Mouse (Mus musculus) embryonic facial prominence, embryonic 11.5 days (tissue): Measurements from ENCODE around the gene Psat1. TPM values are rescaled to one million over a fixed set of nuclear protein-coding genes. Genes with fewer than 3 reads are reported as not detected.

Source experiments
- ATAC-seq: fragments of 200-750 bp; cut with Nextera tagmentation; replicated peaks from 2 replicates; pipeline ENCODE4 v1.8.0; 2017; ENCODE audit warnings: low read depth; ENCODE audit not compliant: insufficient number of reproducible peaks, low FRiP score, low TSS enrichment
- DNase-seq: peaks from one replicate; pipeline ENCODE4 v3.0.0-alpha.2; 2015; ENCODE audit warnings: low spot score
- H3K27ac ChIP-seq: fragments of 300-500 bp; sonication (generic); replicated peaks from 2 replicates; pipeline ENCODE4 v1.5.1; 2014; ENCODE audit warnings: mild to moderate bottlenecking, low read depth, low read length, control low read depth
- H3K27me3 ChIP-seq: fragments of 300-500 bp; sonication (generic); 2 replicates; pipeline ENCODE4 v1.6.1; 2014; ENCODE audit warnings: mild to moderate bottlenecking, low read length, moderate library complexity, mixed read lengths; ENCODE audit not compliant: control insufficient read depth, insufficient read depth
- H3K36me3 ChIP-seq: fragments of 300-500 bp; sonication (generic); replicated peaks from 2 replicates; pipeline ENCODE4 v1.6.1; 2014; ENCODE audit warnings: low read depth, mild to moderate bottlenecking, low read length, moderate library complexity, mixed read lengths; ENCODE audit not compliant: control insufficient read depth, insufficient read depth
- H3K4me1 ChIP-seq: fragments of 300-500 bp; sonication (generic); 2 replicates; pipeline ENCODE4 v1.6.1; 2014; ENCODE audit warnings: low read length, mixed read lengths; ENCODE audit not compliant: control insufficient read depth, insufficient read depth
- H3K4me2 ChIP-seq: fragments of 300-500 bp; sonication (generic); 2 replicates; pipeline ENCODE4 v1.6.1; 2014; ENCODE audit warnings: low read depth, mild to moderate bottlenecking, control low read depth, low read length, moderate library complexity
- H3K4me3 ChIP-seq: fragments of 300-500 bp; sonication (generic); 2 replicates; pipeline ENCODE4 v1.5.1; 2014; ENCODE audit warnings: low read depth, low read length, control low read depth
- H3K9ac ChIP-seq: fragments of 300-500 bp; sonication (generic); replicated peaks from 2 replicates; pipeline ENCODE4 v1.6.1; 2014; ENCODE audit warnings: mild to moderate bottlenecking, control low read depth, low read length
- H3K9me3 ChIP-seq: fragments of 300-500 bp; sonication (generic); replicated peaks from 2 replicates; pipeline ENCODE4 v1.6.1; 2016; ENCODE audit warnings: mild to moderate bottlenecking, low read length, inconsistent platforms, mixed read lengths; ENCODE audit not compliant: control insufficient read depth
- WGBS: fragments of 180-500 bp; shearing (Covaris S2); extraction: QIAGEN DNeasy Blood & Tissue Kit; methylation state at CpG from one replicate; pipeline ENCODE4 v1.1.7; 2014; 5-methylcytosine and 5-hydroxymethylcytosine counted together
- polyA plus RNA-seq: library from polyadenylated mRNA; unstranded; fragments of >200 nt; fragmentation: Nextera tagmentation; extraction: Ambion mirVana; gene quantifications from 2 replicates; pipeline ENCODE4 v1.2.1, GENCODE M21; 2014

Psat1 gene
- polyA plus RNA-seq, 1 experiment from 2014 or later: 96.1 TPM

- Histone ChIP-seq H3K27me3 (no peaks in the 10 kb centered on the region), H3K36me3 (no peaks in the 10 kb centered on the region), H3K9ac (no peak overlapping the region), H3K4me3 (no peak overlapping the region), H3K9me3 (no peaks in the 10 kb centered on the region), H3K27ac (no peak overlapping the region), H3K4me2 (no peak overlapping the region), H3K4me1 (no peaks in the 10 kb centered on the region)
- WGBS: 30% methylated on average over 7 of the region's 7 CpGs
- DNase-seq (peak; percentile 71), ATAC-seq (no peak)
Measured at GRCm38 (mm10) chr19:15868865-15869698, 78.1 kb downstream of the Psat1 start.

GRCm38 (mm10) chr19:15866851-15867250 is 80.3 kb downstream of the Psat1 start:
- DNase-seq: no peak
- Histone ChIP-seq H3K4me1 (no peaks in the 10 kb centered on the region), H3K9ac (no peak overlapping the region), H3K4me3 (no peak overlapping the region), H3K4me2 (no peak overlapping the region), H3K27me3 (no peaks in the 10 kb centered on the region), H3K36me3 (no peaks in the 10 kb centered on the region), H3K27ac (no peak overlapping the region), H3K9me3 (no peaks in the 10 kb centered on the region)
- WGBS: 52% methylated on average over 4 of the region's 4 CpGs
- no peak for ATAC-seq

GRCm38 (mm10) chr19:15866126-15866525 is 81.0 kb downstream of the Psat1 start:
- no peak overlapping the region for H3K27ac ChIP-seq

GRCm38 (mm10) chr19:15865431-15865830 is 81.7 kb downstream of the Psat1 start:
- H3K27me3 ChIP-seq: no peaks in the 10 kb centered on the region
- no peak for ATAC-seq

More at GRCm38 (mm10) chr19:15866126-15866525, 81.0 kb downstream of the Psat1 start:
- DNase-seq (no peak), ATAC-seq (no peak)
- Histone ChIP-seq H3K9ac (no peak overlapping the region), H3K36me3 (no peaks in the 10 kb centered on the region), H3K4me1 (no peaks in the 10 kb centered on the region), H3K9me3 (no peaks in the 10 kb centered on the region), H3K4me3 (no peak overlapping the region), H3K4me2 (no peak overlapping the region), H3K27me3 (no peaks in the 10 kb centered on the region)
- 28% methylated on average over 1 of the region's 1 CpGs for WGBS

GRCm38 (mm10) chr19:15864129-15864528 is 83.0 kb downstream of the Psat1 start:
- Histone ChIP-seq H3K4me3 (no peak overlapping the region), H3K9me3 (no peaks in the 10 kb centered on the region), H3K9ac (no peak overlapping the region), H3K4me1 (no peaks in the 10 kb centered on the region), H3K27me3 (no peaks in the 10 kb centered on the region), H3K27ac (no peak overlapping the region), H3K4me2 (no peak overlapping the region), H3K36me3 (no peaks in the 10 kb centered on the region)
- no peak for DNase-seq
- no peak for ATAC-seq
- 86% methylated on average over 2 of the region's 2 CpGs for WGBS

More at GRCm38 (mm10) chr19:15865431-15865830, 81.7 kb downstream of the Psat1 start:
- Histone ChIP-seq H3K9me3 (no peaks in the 10 kb centered on the region), H3K4me2 (no peak overlapping the region), H3K36me3 (no peaks in the 10 kb centered on the region), H3K27ac (no peak overlapping the region), H3K4me3 (no peak overlapping the region), H3K9ac (no peak overlapping the region), H3K4me1 (no peaks in the 10 kb centered on the region)
- DNase-seq: no peak

- 86% methylated on average over 5 of the region's 5 CpGs for WGBS
- ATAC-seq: no peak
Measured at GRCm38 (mm10) chr19:15855379-15855778, 91.8 kb downstream of the Psat1 start.

More at GRCm38 (mm10) chr19:15855379-15855778, 91.8 kb downstream of the Psat1 start:
- Histone ChIP-seq H3K9me3 (no peaks in the 10 kb centered on the region), H3K27ac (no peak overlapping the region), H3K36me3 (no peaks in the 10 kb centered on the region), H3K4me3 (no peak overlapping the region), H3K4me1 (no peaks in the 10 kb centered on the region), H3K4me2 (no peak overlapping the region), H3K27me3 (no peaks in the 10 kb centered on the region), H3K9ac (no peak overlapping the region)
- DNase-seq: no peak

Other genes starting within 250 kb of the Psat1 start
- gene Cep78, start 37.7 kb upstream of the Psat1 start, polyA plus RNA-seq: 48.9 and 49.4 TPM in 2 replicates
- 15.2 and 16.2 TPM in 2 replicates for gene Gnaq, start 185.5 kb upstream of the Psat1 start, polyA plus RNA-seq